ENCODE assay signal across 8 mouse cellular contexts in the genomic region with DNA sequence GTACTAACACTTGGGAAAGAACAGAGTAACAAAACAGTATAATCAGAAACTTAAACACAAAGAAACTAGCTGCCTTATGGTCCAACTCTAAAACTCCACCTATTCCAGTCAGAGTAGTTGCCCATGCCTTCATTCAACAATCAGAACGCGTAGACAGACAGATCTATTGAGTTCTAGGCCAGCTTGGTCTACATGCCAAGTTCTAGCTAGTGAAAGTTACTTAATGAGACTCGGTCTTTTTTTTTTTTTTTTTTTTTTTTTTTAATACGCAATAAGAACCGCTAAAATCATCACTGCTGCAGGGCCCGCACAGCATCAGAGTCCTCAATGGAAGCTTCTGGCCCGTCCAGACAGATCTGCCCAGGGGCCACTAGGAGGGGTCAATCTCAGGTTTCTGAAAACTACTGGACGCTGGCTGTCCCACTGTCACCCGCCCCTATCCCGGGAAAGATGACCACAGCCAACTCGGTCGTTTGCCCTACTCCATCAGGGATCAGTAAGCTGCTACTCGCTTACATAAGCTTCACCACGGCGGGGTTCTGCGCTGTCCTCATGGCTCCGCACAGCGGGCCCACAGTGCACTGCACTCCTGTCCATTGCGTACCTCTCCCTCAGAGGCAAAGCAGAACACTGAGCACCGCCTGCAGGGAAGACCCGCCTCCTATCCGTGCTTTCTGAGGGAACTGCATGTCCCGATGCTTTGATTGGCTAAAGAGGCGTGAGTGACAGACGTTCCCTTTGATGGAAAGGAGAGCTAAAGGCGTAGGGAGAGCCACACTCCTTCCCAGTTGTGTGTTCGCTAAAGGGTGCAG. TPM values are rescaled to one million over a fixed set of nuclear protein-coding genes. Genes with fewer than 3 reads are reported as not detected.
DNase-seq lines count a peak whose midpoint lies in the region; ATAC-seq and TF ChIP-seq lines count a peak whose summit lies in the region.

Zfp788 (plus strand) TSS at position 795 of the 812 bp plus-strand sequence.

- peaks cover 46% of the 10 kb centered on the region for H3K36me3 ChIP-seq in hindbrain, embryonic 10.5 days
- 0 out of 2 replicates have a peak, but pooled peaks cover 3% of the 10 kb centered on the region for H3K36me3 ChIP-seq in lung, postnatal 0 days (ENCODE audit: insufficient read depth, low read length)

- H3K9ac ChIP-seq in lung, postnatal 0 days (replicated peaks; ENCODE audit: low read depth), result peak within 1 kb of the TSS; percentile 63

- peaks cover 23% of the 10 kb centered on the region for H3K9me3 ChIP-seq in hindbrain, embryonic 10.5 days
- H3K9me3 ChIP-seq in lung, postnatal 0 days (ENCODE audit: low read length), result no peaks in the 10 kb centered on the region

- TF ChIP-seq EP300 in lung, postnatal 0 days (IDR thresholded peaks at IDR 0.05), result 0 out of 2 replicates have a peak, but pooled peaks have one; percentile 6

- DNase-seq in MN1 (ENCODE audit: low spot score), result peak; percentile 96
- DNase-seq in cerebellum, adult 9-10 months, result peak; percentile 99
- peak; percentile 92 for DNase-seq in hindbrain, embryonic 10.5 days (ENCODE audit: low spot score)
- peak; percentile 98 for DNase-seq in layer of hippocampus, adult 9-11 months
- DNase-seq in lung, postnatal 0 days (ENCODE audit: low spot score), result peak; percentile 98
- peak; percentile 80 for DNase-seq in ovary, postnatal 14 days (ENCODE audit: low spot score)
- peak; percentile 91 for DNase-seq in thymus, postnatal 14 days

- peak; percentile 83 for TF ChIP-seq CTCF in lung, postnatal 0 days (IDR thresholded peaks at IDR 0.05)

- 1% methylated on average over 27 of the region's 27 CpGs for WGBS in hindbrain, embryonic 10.5 days
- under 1% methylated on average over 27 of the region's 27 CpGs for WGBS in lung, postnatal 0 days

- peak within 1 kb of the TSS; percentile 73 for H3K4me2 ChIP-seq in lung, postnatal 0 days (replicated peaks; ENCODE audit: low read depth, low read length)

- H3K27ac ChIP-seq in hindbrain, embryonic 10.5 days, result peak within 1 kb of the TSS; percentile 94
- peak within 1 kb of the TSS; percentile 86 for H3K27ac ChIP-seq in lung, postnatal 0 days (ENCODE audit: low read length)

- ATAC-seq in frontal cortex, adult (ENCODE audit: low TSS enrichment), result peak; percentile 96
- ATAC-seq in lung, postnatal 0 days, result peak; percentile 97

- no peaks in the 10 kb centered on the region for H3K27me3 ChIP-seq in hindbrain, embryonic 10.5 days (ENCODE audit: insufficient read depth, poor library complexity, severe bottlenecking)
- no peaks in the 10 kb centered on the region for H3K27me3 ChIP-seq in lung, postnatal 0 days (replicated peaks; ENCODE audit: insufficient read depth, low read length)

- peaks cover 4% of the 10 kb centered on the region; the same call in 1 of the 2 replicates for H3K4me1 ChIP-seq in hindbrain, embryonic 10.5 days (replicated peaks)
- H3K4me1 ChIP-seq in lung, postnatal 0 days (ENCODE audit: insufficient read depth, low read depth, low read length), result no peaks in the 10 kb centered on the region

- H3K4me3 ChIP-seq in hindbrain, embryonic 10.5 days, result peak within 1 kb of the TSS; percentile 68
- H3K4me3 ChIP-seq in lung, postnatal 0 days (ENCODE audit: low read depth, low read length), result peak within 1 kb of the TSS; percentile 60

RNA-seq across cellular contexts. Expression of gene Zfp788, which starts in this region (rescaled TPM):
- polyA plus RNA-seq in hindbrain, embryonic 10.5 days (2016; fragmentation: Nextera tagmentation; extraction: Ambion mirVana), result 9.7 and 13.8 TPM in 2 replicates
- polyA plus RNA-seq in lung, postnatal 0 days (2015; fragmentation: Nextera tagmentation; extraction: Ambion mirVana), result 5.5 and 6.7 TPM in 2 replicates

Comparison
In these comparisons a context has a peak if more than half of its experiments do, and no peak if none do; other contexts are left out.
1. Peak in every context shown above with its lines: DNase-seq, ATAC-seq, H3K4me3 ChIP-seq and H3K27ac ChIP-seq.